Mouse (Mus musculus): ENCODE results near the gene Camta1. TPM values are rescaled to one million over a fixed set of nuclear protein-coding genes. Genes with fewer than 3 reads are reported as not detected.

Gene Camta1
- total and polyA plus RNA-seq, 2 experiments, result 2.7 to 6.1 TPM

DNA sequence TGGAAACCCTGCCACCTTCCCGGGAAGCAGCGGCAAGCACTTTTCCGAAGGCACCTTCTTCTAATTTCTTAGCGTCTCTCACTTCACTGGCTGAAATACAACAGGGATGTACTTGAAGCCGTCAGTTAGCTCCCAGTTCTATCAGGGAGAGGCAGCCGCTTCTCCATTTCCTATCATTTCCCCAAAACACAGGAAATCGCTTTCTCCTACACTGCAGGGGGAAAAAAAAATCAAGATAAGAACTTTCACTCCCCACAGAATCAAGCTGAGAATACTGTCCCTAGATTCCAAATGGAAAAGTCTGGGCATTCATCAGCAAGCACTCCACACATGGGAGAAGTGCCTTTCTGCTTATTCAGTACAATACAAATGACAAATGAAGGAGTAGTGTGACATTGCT lies 2.4 kb downstream of the Camta1 start:
- Histone ChIP-seq H3K27ac (replicated peaks; ENCODE audit: insufficient read depth, low read depth, low read length) (no peak overlapping the region), H3K4me1 (ENCODE audit: control insufficient read depth, insufficient read depth, low read length) (0 out of 2 replicates have a peak, but pooled peaks cover 3% of the 10 kb centered on the region), H3K36me3 (ENCODE audit: control insufficient read depth, insufficient read depth, low read length) (no peaks in the 10 kb centered on the region), H3K4me3 (ENCODE audit: insufficient read depth, low read depth, low read length) (no peak overlapping the region), H3K79me2 (ENCODE audit: control insufficient read depth, insufficient read depth, low read length) (peaks cover 17% of the 10 kb centered on the region; the same call in 1 of the 2 replicates), H3K27me3 (ENCODE audit: control insufficient read depth, insufficient read depth, low read length) (no peaks in the 10 kb centered on the region), H3K9ac (ENCODE audit: low read depth, low read length) (no peak overlapping the region)
- DNase-seq (ENCODE audit: extremely low read depth, low read depth, low spot score), result no peak
- no peak for TF ChIP-seq POLR2A (IDR thresholded peaks at IDR 0.05; ENCODE audit: extremely low read depth, insufficient read depth, low read length)
- TF ChIP-seq CTCF (IDR thresholded peaks at IDR 0.05; ENCODE audit: low read depth, low read length), result no peak
- WGBS, result 76% methylated on average over 7 of the region's 7 CpGs

DNA sequence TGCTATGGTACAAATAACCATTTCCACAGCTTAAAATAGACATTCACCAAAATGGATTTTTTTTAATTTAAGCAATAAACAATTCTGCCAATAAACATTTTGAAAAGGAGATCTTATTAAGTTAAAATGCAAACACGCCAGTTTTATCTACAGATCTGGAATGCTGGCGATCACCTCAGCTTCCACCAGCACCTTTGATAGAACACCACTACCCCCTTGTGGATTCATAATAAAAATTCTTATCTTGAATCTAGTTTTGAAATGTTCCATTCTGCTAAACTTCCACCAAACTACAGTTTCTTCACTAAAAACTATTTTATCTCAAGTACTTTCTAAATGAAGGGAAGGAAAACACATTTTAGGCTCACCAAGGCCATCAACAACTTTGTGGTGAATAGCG lies 7.7 kb downstream of the Camta1 start:
- H3K4me1 ChIP-seq (ENCODE audit: control insufficient read depth, insufficient read depth, low read length), result no peaks in the 10 kb centered on the region; the same call in 1 of the 2 replicates
- no peak overlapping the region for H3K27ac ChIP-seq (replicated peaks; ENCODE audit: insufficient read depth, low read depth, low read length)
- 34% methylated on average over 3 of the region's 3 CpGs for WGBS
- peak; percentile 51 for DNase-seq (ENCODE audit: extremely low read depth, low read depth, low spot score)
- no peak overlapping the region for H3K9ac ChIP-seq (ENCODE audit: low read depth, low read length)
- TF ChIP-seq POLR2A (IDR thresholded peaks at IDR 0.05; ENCODE audit: extremely low read depth, insufficient read depth, low read length) (no peak), CTCF (IDR thresholded peaks at IDR 0.05; ENCODE audit: low read depth, low read length) (no peak)
- H3K27me3 ChIP-seq (ENCODE audit: control insufficient read depth, insufficient read depth, low read length), result no peaks in the 10 kb centered on the region
- H3K4me3 ChIP-seq (ENCODE audit: insufficient read depth, low read depth, low read length), result no peak overlapping the region
- no peaks in the 10 kb centered on the region for H3K36me3 ChIP-seq (ENCODE audit: control insufficient read depth, insufficient read depth, low read length)
- peaks cover 26% of the 10 kb centered on the region; the same call in 1 of the 2 replicates for H3K79me2 ChIP-seq (ENCODE audit: control insufficient read depth, insufficient read depth, low read length)

DNA sequence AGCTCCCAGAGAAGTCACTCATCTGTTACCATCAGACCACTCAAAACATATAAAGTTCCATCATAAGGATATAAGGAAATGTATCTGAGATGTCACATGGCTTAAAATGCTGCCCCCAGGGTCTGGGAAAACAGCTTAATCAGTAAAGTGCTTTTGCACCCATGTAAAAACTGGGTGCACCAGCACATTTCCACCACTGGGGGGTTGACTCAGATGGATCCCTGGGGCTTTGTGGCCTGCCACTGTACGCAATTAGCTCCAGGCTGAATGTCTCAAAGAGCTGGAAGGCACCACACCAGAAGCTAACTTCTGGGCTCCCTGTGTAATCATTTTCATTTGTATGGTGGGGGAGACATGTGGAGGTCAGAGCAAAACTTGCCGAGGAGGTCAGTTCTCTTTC lies 10.5 kb downstream of the Camta1 start:
- no peak overlapping the region for H3K9ac ChIP-seq (ENCODE audit: low read depth, low read length)
- no peak overlapping the region for H3K4me3 ChIP-seq (ENCODE audit: insufficient read depth, low read depth, low read length)
- no peaks in the 10 kb centered on the region; the same call in 1 of the 2 replicates for H3K4me1 ChIP-seq (ENCODE audit: control insufficient read depth, insufficient read depth, low read length)
- no peak for TF ChIP-seq POLR2A (IDR thresholded peaks at IDR 0.05; ENCODE audit: extremely low read depth, insufficient read depth, low read length)
- TF ChIP-seq CTCF (IDR thresholded peaks at IDR 0.05; ENCODE audit: low read depth, low read length), result peak; percentile 71
- peak; percentile 31 for DNase-seq (ENCODE audit: extremely low read depth, low read depth, low spot score)
- H3K27me3 ChIP-seq (ENCODE audit: control insufficient read depth, insufficient read depth, low read length), result no peaks in the 10 kb centered on the region
- peaks cover 35% of the 10 kb centered on the region for H3K79me2 ChIP-seq (ENCODE audit: control insufficient read depth, insufficient read depth, low read length)
- H3K27ac ChIP-seq (replicated peaks; ENCODE audit: insufficient read depth, low read depth, low read length), result no peak overlapping the region
- H3K36me3 ChIP-seq (ENCODE audit: control insufficient read depth, insufficient read depth, low read length), result no peaks in the 10 kb centered on the region
- 51% methylated on average over 2 of the region's 2 CpGs for WGBS

DNA sequence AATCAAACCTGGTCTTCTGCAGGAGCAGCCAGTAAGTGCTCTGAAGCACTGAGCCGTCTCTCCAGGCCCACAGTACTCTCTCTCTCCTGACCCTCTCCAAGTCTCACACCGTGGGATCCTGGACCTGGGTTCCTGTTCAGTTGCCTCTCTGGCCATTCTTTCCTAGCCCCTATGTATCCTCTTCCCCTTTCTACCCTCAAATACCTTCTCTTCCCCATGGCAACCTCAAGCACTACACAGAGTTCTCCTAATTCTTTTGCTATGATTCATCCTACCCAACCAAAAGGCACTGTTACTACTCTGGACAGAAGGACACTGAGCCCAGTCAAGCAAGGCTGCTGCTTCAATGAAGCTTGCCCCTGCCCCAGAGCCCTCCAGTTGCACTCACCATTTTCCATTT lies 19.1 kb downstream of the Camta1 start:
- Histone ChIP-seq H3K79me2 (ENCODE audit: control insufficient read depth, insufficient read depth, low read length) (peaks cover 46% of the 10 kb centered on the region), H3K27ac (replicated peaks; ENCODE audit: insufficient read depth, low read depth, low read length) (no peak overlapping the region), H3K4me3 (ENCODE audit: insufficient read depth, low read depth, low read length) (no peak overlapping the region), H3K36me3 (ENCODE audit: control insufficient read depth, insufficient read depth, low read length) (no peaks in the 10 kb centered on the region), H3K9ac (ENCODE audit: low read depth, low read length) (no peak overlapping the region), H3K27me3 (ENCODE audit: control insufficient read depth, insufficient read depth, low read length) (no peaks in the 10 kb centered on the region), H3K4me1 (ENCODE audit: control insufficient read depth, insufficient read depth, low read length) (peaks cover 2% of the 10 kb centered on the region)
- no peak for DNase-seq (ENCODE audit: extremely low read depth, low read depth, low spot score)
- no peak for TF ChIP-seq POLR2A (IDR thresholded peaks at IDR 0.05; ENCODE audit: extremely low read depth, insufficient read depth, low read length)
- WGBS, result 74% methylated on average over 2 of the region's 2 CpGs

DNA sequence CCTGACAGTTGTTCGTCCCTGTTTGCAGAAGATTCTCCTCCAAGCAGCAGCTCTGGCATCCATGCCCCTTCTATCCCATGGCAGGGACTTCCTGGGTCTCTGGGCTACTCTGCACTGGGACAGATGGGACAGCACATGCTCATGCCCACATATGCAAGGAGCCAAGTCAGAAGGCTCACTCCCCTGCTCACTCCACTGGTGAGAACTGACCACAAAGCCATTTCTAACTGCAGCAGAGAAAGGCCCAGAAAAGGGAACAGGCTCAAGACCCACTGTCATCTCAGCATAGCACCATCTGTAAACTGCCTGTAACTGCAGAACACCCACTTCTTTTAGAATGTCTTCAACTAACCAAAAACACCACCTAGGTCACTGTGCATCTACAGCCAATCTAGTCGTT lies 23.2 kb downstream of the Camta1 start:
- Histone ChIP-seq H3K9ac (ENCODE audit: low read depth, low read length) (no peak overlapping the region), H3K4me3 (ENCODE audit: insufficient read depth, low read depth, low read length) (no peak overlapping the region), H3K27me3 (ENCODE audit: control insufficient read depth, insufficient read depth, low read length) (no peaks in the 10 kb centered on the region), H3K36me3 (ENCODE audit: control insufficient read depth, insufficient read depth, low read length) (no peaks in the 10 kb centered on the region), H3K4me1 (ENCODE audit: control insufficient read depth, insufficient read depth, low read length) (peaks cover 2% of the 10 kb centered on the region), H3K27ac (replicated peaks; ENCODE audit: insufficient read depth, low read depth, low read length) (no peak overlapping the region), H3K79me2 (ENCODE audit: control insufficient read depth, insufficient read depth, low read length) (peaks cover 38% of the 10 kb centered on the region)
- TF ChIP-seq POLR2A (IDR thresholded peaks at IDR 0.05; ENCODE audit: extremely low read depth, insufficient read depth, low read length) (no peak), CTCF (IDR thresholded peaks at IDR 0.05; ENCODE audit: low read depth, low read length) (no peak)
- 63% methylated on average over 2 of the region's 2 CpGs for WGBS
- no peak for DNase-seq (ENCODE audit: extremely low read depth, low read depth, low spot score)

DNA sequence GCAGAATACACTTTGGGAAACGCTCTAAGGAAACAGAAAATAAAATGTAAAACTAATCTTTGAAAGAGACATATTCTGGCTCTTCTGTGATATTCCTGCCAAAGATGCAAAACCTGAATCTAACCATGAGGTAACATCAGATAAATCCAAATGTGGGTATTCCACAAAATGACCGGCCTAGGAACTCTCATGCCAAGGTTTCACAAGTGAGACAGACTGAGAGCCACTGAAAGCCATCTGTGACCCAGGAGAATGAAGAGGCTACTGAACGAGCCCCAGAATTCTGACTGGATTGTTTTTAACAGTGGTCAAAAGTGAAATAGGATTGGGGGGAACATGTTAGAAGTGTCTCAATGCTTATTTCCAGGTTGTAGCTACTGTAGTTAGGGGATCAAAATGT lies 25.8 kb downstream of the Camta1 start:
- Histone ChIP-seq H3K4me1 (ENCODE audit: control insufficient read depth, insufficient read depth, low read length) (peaks cover 2% of the 10 kb centered on the region), H3K4me3 (ENCODE audit: insufficient read depth, low read depth, low read length) (no peak overlapping the region), H3K27me3 (ENCODE audit: control insufficient read depth, insufficient read depth, low read length) (no peaks in the 10 kb centered on the region), H3K27ac (replicated peaks; ENCODE audit: insufficient read depth, low read depth, low read length) (no peak overlapping the region), H3K79me2 (ENCODE audit: control insufficient read depth, insufficient read depth, low read length) (peaks cover 23% of the 10 kb centered on the region; the same call in 1 of the 2 replicates), H3K9ac (ENCODE audit: low read depth, low read length) (no peak overlapping the region), H3K36me3 (ENCODE audit: control insufficient read depth, insufficient read depth, low read length) (no peaks in the 10 kb centered on the region)
- TF ChIP-seq CTCF (IDR thresholded peaks at IDR 0.05; ENCODE audit: low read depth, low read length), result no peak
- TF ChIP-seq POLR2A (IDR thresholded peaks at IDR 0.05; ENCODE audit: extremely low read depth, insufficient read depth, low read length), result no peak
- WGBS, result 91% methylated on average over 3 of the region's 3 CpGs
- DNase-seq (ENCODE audit: extremely low read depth, low read depth, low spot score), result no peak

Data from liver, adult 2 months (tissue).